Mouse (Mus musculus) hindbrain, embryonic 16.5 days (tissue): ENCODE results near the gene Ripk4. TPM values are rescaled to one million over a fixed set of nuclear protein-coding genes. Genes with fewer than 3 reads are reported as not detected.
A peak's percentile ranks its signal among the peaks of the same experiment; 100 is the strongest.

Source experiments
- ATAC-seq: fragments of 200-750 bp; cut with Nextera tagmentation; 2 replicates; pipeline ENCODE4 v1.8.0; 2017; ENCODE audit warnings: moderate TSS enrichment, moderate library complexity
- H3K27ac ChIP-seq: fragments of 300-500 bp; sonication (generic); 2 replicates; pipeline ENCODE4 v1.5.1; 2014; ENCODE audit warnings: low read depth, mild to moderate bottlenecking, control low read depth, low read length, moderate library complexity
- H3K27me3 ChIP-seq: fragments of 300-500 bp; sonication (generic); replicated peaks from 2 replicates; pipeline ENCODE4 v1.6.1; 2014; ENCODE audit warnings: low read length; ENCODE audit not compliant: control insufficient read depth, insufficient read depth
- H3K36me3 ChIP-seq: fragments of 300-500 bp; sonication (generic); 2 replicates; pipeline ENCODE4 v1.6.1; 2014; ENCODE audit warnings: mild to moderate bottlenecking, low read length, moderate library complexity, mixed read lengths; ENCODE audit not compliant: control insufficient read depth, insufficient read depth
- H3K4me1 ChIP-seq: fragments of 300-500 bp; sonication (generic); 2 replicates; pipeline ENCODE4 v1.6.1; 2014; ENCODE audit warnings: low read depth, low read length; ENCODE audit not compliant: control insufficient read depth, insufficient read depth
- H3K4me2 ChIP-seq: fragments of 300-500 bp; sonication (generic); 2 replicates; pipeline ENCODE4 v1.6.1; 2014; ENCODE audit warnings: mild to moderate bottlenecking, low read length, control low read depth, moderate library complexity
- H3K4me3 ChIP-seq: fragments of 300-500 bp; sonication (generic); 2 replicates; pipeline ENCODE4 v1.5.1; 2014; ENCODE audit warnings: mild to moderate bottlenecking, low read length, control low read depth, moderate library complexity
- H3K9ac ChIP-seq: fragments of 300-500 bp; sonication (generic); 2 replicates; pipeline ENCODE4 v1.6.1; 2014; ENCODE audit warnings: low read depth, mild to moderate bottlenecking, control low read depth, low read length, moderate library complexity
- H3K9me3 ChIP-seq: fragments of 300-500 bp; sonication (generic); 2 replicates; pipeline ENCODE4 v1.6.1; 2014; ENCODE audit warnings: mild to moderate bottlenecking, low read length, moderate library complexity; ENCODE audit not compliant: control insufficient read depth
- WGBS: fragments of 180-500 bp; shearing (Covaris S2); extraction: QIAGEN DNeasy Blood & Tissue Kit; methylation state at CpG from one replicate; pipeline ENCODE4 v1.1.7; 2014; 5-methylcytosine and 5-hydroxymethylcytosine counted together
- polyA plus RNA-seq: library from polyadenylated mRNA; unstranded; fragments of >200 nt; fragmentation: Nextera tagmentation; extraction: Ambion mirVana; gene quantifications from 2 replicates; pipeline ENCODE4 v1.2.1, GENCODE M21; 2015

Ripk4 gene
- polyA plus RNA-seq, 1 experiment from 2014 or later: 0.93 TPM

GRCm38 (mm10) chr16:97751884-97752283 lies 11.7 kb downstream of the Ripk4 start:
- H3K4me1 ChIP-seq: no peaks in the 10 kb centered on the region
- no peak overlapping the region for H3K4me3 ChIP-seq
- no peak overlapping the region for H3K27ac ChIP-seq
- ATAC-seq: no peak
- 68% methylated on average over 8 of the region's 8 CpGs for WGBS
- no peak overlapping the region for H3K4me2 ChIP-seq
- no peaks in the 10 kb centered on the region for H3K9me3 ChIP-seq
- H3K36me3 ChIP-seq: no peaks in the 10 kb centered on the region
- H3K27me3 ChIP-seq: no peaks in the 10 kb centered on the region
- no peak overlapping the region for H3K9ac ChIP-seq

- H3K9ac ChIP-seq: no peak overlapping the region
- H3K4me1 ChIP-seq: no peaks in the 10 kb centered on the region
- no peak for ATAC-seq
- H3K4me3 ChIP-seq: no peak overlapping the region
- WGBS: 92% methylated on average over 6 of the region's 6 CpGs
- no peaks in the 10 kb centered on the region for H3K27me3 ChIP-seq
- no peak overlapping the region for H3K4me2 ChIP-seq
- no peaks in the 10 kb centered on the region for H3K36me3 ChIP-seq
- H3K27ac ChIP-seq: no peak overlapping the region
- H3K9me3 ChIP-seq: no peaks in the 10 kb centered on the region
Observed at GRCm38 (mm10) chr16:97748421-97748820, 15.2 kb downstream of the Ripk4 start.

DNA sequence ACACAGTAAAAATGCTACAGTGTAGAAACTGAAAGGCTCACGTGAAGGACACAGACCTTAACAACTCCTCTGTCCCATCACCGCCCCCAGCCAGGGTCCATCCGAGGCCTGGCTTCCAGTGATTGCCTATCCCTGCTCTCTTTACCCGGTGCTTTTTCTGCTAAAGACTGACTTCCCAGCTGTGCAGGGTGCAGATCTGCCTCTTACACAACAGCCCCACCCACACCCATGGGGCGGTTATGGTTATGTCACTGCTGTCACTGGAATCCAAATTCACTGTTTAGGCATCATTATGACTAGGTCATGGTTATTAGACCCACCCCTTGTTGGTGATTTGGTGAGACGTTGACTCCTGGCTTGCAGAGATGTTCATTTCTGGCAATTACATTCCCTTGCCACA lies 25.6 kb downstream of the Ripk4 start:
- Histone ChIP-seq H3K4me3 (no peak overlapping the region), H3K36me3 (no peaks in the 10 kb centered on the region), H3K27me3 (no peaks in the 10 kb centered on the region), H3K9me3 (no peaks in the 10 kb centered on the region), H3K9ac (no peak overlapping the region), H3K27ac (no peak overlapping the region), H3K4me2 (no peak overlapping the region), H3K4me1 (no peaks in the 10 kb centered on the region)
- 76% methylated on average over 6 of the region's 6 CpGs for WGBS
- ATAC-seq: no peak

- no peak overlapping the region for H3K4me2 ChIP-seq
- no peak overlapping the region for H3K27ac ChIP-seq
- H3K4me3 ChIP-seq: no peak overlapping the region
- H3K9ac ChIP-seq: no peak overlapping the region
- H3K9me3 ChIP-seq: no peaks in the 10 kb centered on the region
- no peaks in the 10 kb centered on the region for H3K4me1 ChIP-seq
- no peaks in the 10 kb centered on the region for H3K27me3 ChIP-seq
- ATAC-seq: no peak
- WGBS: 82% methylated on average over 2 of the region's 2 CpGs
- H3K36me3 ChIP-seq: no peaks in the 10 kb centered on the region
Observed at GRCm38 (mm10) chr16:97736562-97736961, 27.0 kb downstream of the Ripk4 start.

- Histone ChIP-seq H3K27ac (no peak overlapping the region), H3K27me3 (no peaks in the 10 kb centered on the region), H3K4me3 (no peak overlapping the region), H3K4me1 (no peaks in the 10 kb centered on the region), H3K9me3 (no peaks in the 10 kb centered on the region), H3K36me3 (no peaks in the 10 kb centered on the region), H3K4me2 (no peak overlapping the region), H3K9ac (0 out of 2 replicates have a peak overlapping the region, but pooled peaks have one; percentile 1)
- 65% methylated on average over 9 of the region's 9 CpGs for WGBS
- peak; percentile 52; the same call in 1 of the 2 replicates for ATAC-seq
Observed at GRCm38 (mm10) chr16:97734760-97735322, 28.7 kb downstream of the Ripk4 start.

DNA sequence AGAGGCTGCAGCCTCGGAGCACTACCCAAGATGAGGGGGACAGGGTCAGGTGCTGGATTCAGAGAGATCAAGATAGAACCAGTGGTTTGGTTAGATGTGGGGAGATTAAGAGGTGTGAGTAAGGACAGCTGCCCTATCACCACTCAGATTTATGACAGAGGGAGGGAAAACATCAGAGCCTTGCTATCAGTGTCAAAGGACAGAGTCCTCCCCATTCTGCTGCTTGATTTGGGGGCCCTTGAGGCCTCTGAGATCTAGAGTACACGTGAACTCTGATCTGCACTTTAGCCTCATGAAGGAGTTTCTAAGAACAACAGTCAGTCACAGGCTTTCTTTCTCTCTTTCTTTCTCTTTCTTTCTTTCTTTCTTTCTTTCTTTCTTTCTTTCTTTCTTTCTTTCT lies 30.0 kb downstream of the Ripk4 start:
- no peaks in the 10 kb centered on the region for H3K36me3 ChIP-seq
- no peak for ATAC-seq
- H3K4me1 ChIP-seq: no peaks in the 10 kb centered on the region
- no peaks in the 10 kb centered on the region for H3K27me3 ChIP-seq
- H3K9me3 ChIP-seq: no peaks in the 10 kb centered on the region
- H3K4me2 ChIP-seq: no peak overlapping the region
- WGBS: 84% methylated on average over 2 of the region's 2 CpGs
- no peak overlapping the region for H3K4me3 ChIP-seq
- H3K9ac ChIP-seq: no peak overlapping the region
- no peak overlapping the region for H3K27ac ChIP-seq

DNA sequence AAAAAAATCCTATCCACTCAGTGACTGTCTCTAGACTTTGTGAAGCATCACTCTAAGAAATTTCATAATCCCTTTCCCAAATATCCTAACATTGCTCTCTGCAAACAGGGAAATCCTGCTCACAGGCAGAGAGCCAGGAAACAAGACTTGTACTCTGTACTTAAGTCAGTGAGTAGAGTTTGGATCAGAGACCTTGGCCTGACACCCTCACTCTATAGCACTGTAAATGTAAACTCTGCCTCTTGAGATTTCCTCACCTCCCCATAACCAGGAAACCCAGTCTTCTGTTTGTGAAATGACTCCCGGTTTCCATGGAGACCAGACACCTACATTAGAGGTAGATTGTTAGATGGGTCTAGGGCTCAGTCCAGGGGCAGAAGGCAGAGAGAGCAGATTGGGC lies 33.3 kb downstream of the Ripk4 start:
- H3K4me1 ChIP-seq: no peaks in the 10 kb centered on the region
- H3K9ac ChIP-seq: no peak overlapping the region
- no peaks in the 10 kb centered on the region for H3K36me3 ChIP-seq
- H3K27me3 ChIP-seq: no peaks in the 10 kb centered on the region
- no peak overlapping the region for H3K27ac ChIP-seq
- H3K4me2 ChIP-seq: no peak overlapping the region
- no peaks in the 10 kb centered on the region for H3K9me3 ChIP-seq
- no peak overlapping the region for H3K4me3 ChIP-seq
- 90% methylated on average over 1 of the region's 1 CpGs for WGBS
- ATAC-seq: no peak

DNA sequence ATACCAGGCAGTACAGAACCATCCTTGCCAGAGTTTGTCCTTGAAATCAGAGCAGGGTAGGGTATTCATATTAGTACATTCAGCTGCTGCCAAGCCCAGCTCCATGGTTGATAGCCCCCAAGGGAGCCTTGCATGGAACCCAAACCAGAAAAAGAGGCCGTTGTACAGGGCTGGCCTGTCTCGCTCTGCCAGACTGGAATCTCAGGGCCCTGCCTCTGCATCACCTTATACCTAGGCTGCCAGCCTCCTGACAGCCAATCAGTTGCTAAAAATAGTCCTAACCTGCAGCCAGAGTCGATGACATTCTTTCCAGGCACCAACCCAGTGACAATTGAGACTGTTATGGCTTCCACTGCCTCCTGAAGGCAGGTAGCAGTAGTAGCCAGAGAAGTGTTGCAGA lies 37.2 kb downstream of the Ripk4 start:
- H3K4me1 ChIP-seq: no peaks in the 10 kb centered on the region
- no peak overlapping the region for H3K27ac ChIP-seq
- WGBS: 79% methylated on average over 3 of the region's 3 CpGs
- no peaks in the 10 kb centered on the region for H3K27me3 ChIP-seq
- no peak overlapping the region for H3K4me2 ChIP-seq
- no peak for ATAC-seq
- no peak overlapping the region for H3K4me3 ChIP-seq
- no peak overlapping the region for H3K9ac ChIP-seq
- no peaks in the 10 kb centered on the region for H3K36me3 ChIP-seq
- no peaks in the 10 kb centered on the region for H3K9me3 ChIP-seq

DNA sequence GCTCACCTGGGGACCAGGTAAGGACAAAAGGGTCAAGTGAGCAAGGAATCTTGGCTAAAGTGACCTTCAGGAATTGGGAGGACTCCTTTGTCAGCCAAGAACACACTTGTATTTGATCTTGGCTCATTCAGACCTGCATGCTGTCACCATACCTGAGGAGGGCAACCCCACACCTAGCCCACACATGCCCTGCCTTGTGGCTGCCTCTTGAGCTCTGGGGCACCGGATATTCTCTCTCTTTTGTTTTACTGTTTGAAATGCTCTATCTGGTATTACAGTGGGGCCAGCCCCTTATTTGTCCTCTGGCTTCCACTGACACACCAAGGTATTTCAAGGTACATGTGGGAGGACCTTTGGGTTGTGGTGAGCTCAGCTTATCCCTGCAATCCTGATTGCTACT lies 43.5 kb downstream of the Ripk4 start:
- WGBS: 71% methylated on average over 1 of the region's 1 CpGs
- H3K4me2 ChIP-seq: no peak overlapping the region
- ATAC-seq: no peak

More for the DNA sequence above, 43.5 kb downstream of the Ripk4 start:
- H3K36me3 ChIP-seq: no peaks in the 10 kb centered on the region
- H3K9ac ChIP-seq: no peak overlapping the region
- no peaks in the 10 kb centered on the region for H3K4me1 ChIP-seq
- no peaks in the 10 kb centered on the region for H3K27me3 ChIP-seq
- H3K27ac ChIP-seq: no peak overlapping the region
- no peak overlapping the region for H3K4me3 ChIP-seq
- H3K9me3 ChIP-seq: no peaks in the 10 kb centered on the region
